Mouse (Mus musculus) bone marrow, adult 2 months (tissue): ENCODE measurements around the gene Inpp1.
"Not testable (repeated sequence)": the region's sequence is repeated elsewhere in the genome, so short reads cannot be mapped to it uniquely, and the experiment has no call there.

ENCODE experiments used
- CTCF ChIP-seq: fragments of 200-500 bp; IDR thresholded peaks from 2 replicates; pipeline ENCODE4 v1.5.1; 2011; ENCODE audit warnings: low read length, control low read depth; ENCODE audit not compliant: control insufficient read depth, insufficient read depth
- POLR2A ChIP-seq: fragments of 200-500 bp; IDR thresholded peaks from 2 replicates; pipeline ENCODE4 v1.6.1; 2011; ENCODE audit warnings: low read depth, mild to moderate bottlenecking, control low read depth, low read length, borderline replicate concordance; ENCODE audit not compliant: control insufficient read depth

DNA sequence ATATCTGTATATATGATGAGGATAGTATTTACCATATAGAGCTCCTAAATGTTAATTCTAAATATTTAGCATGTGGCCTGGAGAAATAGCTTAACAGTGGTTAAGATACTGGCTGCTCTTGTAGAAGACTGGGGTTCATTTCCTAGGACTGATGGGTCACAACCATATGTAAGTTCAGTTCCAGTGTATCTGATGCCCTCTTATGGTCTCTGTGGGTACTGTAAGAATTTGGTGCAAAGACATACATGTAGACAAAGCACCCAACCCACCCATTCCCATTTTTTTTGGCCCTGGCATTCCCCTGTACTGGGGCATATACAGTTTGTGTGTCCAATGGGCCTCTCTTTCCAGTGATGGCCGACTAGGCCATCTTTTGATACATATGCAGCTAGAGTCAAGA, 36.5 kb upstream of the Inpp1 start:
- TF ChIP-seq CTCF: 0 out of 2 replicates have a peak, but pooled peaks have one; percentile 4
- not testable (repeated sequence) for TF ChIP-seq POLR2A
